Mouse (Mus musculus): Measurements from ENCODE around the gene Mfsd6. TPM values are rescaled to one million over a fixed set of nuclear protein-coding genes. Genes with fewer than 3 reads are reported as not detected.

Mfsd6 gene
- total RNA-seq, 2 experiments from 2014 or later, result 68.8 to 70.5 TPM

Other genes starting within 250 kb of the Mfsd6 start
- 10 to 100 TPM; 25.1 to 26.4 TPM for gene Nab1, start 226.8 kb downstream of the Mfsd6 start, total RNA-seq (2021)
- gene Nemp2, start 96.8 kb downstream of the Mfsd6 start, total RNA-seq (2021), result 1 to 10 TPM; 3.9 to 5.5 TPM
- gene Inpp1, start 90.2 kb upstream of the Mfsd6 start, total RNA-seq (2021), result 10 to 100 TPM; 41.6 to 43.9 TPM
- 10 to 100 TPM; 11.9 to 14.6 TPM for gene Hibch, start 117.5 kb upstream of the Mfsd6 start, total RNA-seq (2021)

Measured in left cerebral cortex, postnatal 14 days (tissue).